Mouse (Mus musculus) liver, postnatal 0 days (tissue): ENCODE data around the gene Tnnt3.

Experiments
- CTCF ChIP-seq: sonication (generic); IDR thresholded peaks from 2 replicates; pipeline ENCODE4 v1.5.1; 2016; ENCODE audit warnings: antibody characterized with exemption, low read depth
- EP300 ChIP-seq: IDR thresholded peaks from 2 replicates; pipeline ENCODE4 v1.6.1; 2016; ENCODE audit warnings: antibody characterized with exemption, low read depth, mild to moderate bottlenecking

DNA sequence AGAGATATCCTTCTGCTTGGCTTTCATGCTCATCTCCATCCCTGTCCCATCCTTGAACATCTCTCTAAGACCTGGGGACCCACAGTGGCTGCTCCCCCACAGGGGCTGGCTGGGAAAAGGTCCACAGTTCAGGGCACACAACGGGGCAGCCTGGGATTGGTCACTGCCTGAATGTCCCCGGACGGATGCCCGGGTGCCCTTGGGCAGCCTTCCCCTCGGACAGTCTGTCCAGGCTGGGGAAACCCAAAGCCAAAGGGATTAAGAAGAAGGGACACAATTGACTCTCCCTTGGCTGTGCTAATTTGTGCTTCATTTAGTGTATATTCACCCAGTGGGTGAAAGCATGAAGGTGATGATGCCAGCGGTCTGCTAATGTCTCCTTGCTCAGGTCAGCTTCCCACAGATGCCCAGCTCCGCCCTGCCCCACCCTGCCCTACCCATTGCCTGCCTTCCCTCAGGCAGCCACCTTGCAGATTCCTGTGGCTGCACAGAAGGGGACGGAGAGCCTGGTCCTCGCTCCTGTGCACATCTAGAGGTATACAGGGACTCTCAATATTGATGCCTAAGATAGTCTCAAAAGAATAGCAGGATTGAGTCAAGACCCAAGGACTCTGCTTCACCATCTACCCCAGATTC, 60.0 kb downstream of the Tnnt3 start:
- TF ChIP-seq CTCF (no peak), EP300 (no peak)
